Mouse (Mus musculus) heart, embryonic 11.5 days (tissue): ENCODE measurements around the gene Lama2. TPM values are rescaled to one million over a fixed set of nuclear protein-coding genes. Genes with fewer than 3 reads are reported as not detected.
A peak's percentile ranks its signal among the peaks of the same experiment; 100 is the strongest.

Experiments
- ATAC-seq: fragments of 200-750 bp; cut with Nextera tagmentation; replicated peaks from 2 replicates; pipeline ENCODE4 v1.8.0; 2017; ENCODE audit warnings: moderate library complexity; ENCODE audit not compliant: insufficient number of reproducible peaks, low FRiP score, low TSS enrichment
- H3K27ac ChIP-seq: fragments of 300-500 bp; sonication (generic); 2 replicates; pipeline ENCODE4 v1.5.1; 2014; ENCODE audit warnings: mild to moderate bottlenecking, low read depth, low read length
- H3K27me3 ChIP-seq: fragments of 300-500 bp; sonication (generic); 2 replicates; pipeline ENCODE4 v1.6.1; 2014; ENCODE audit warnings: mild to moderate bottlenecking, low read length, mixed read lengths; ENCODE audit not compliant: control insufficient read depth, insufficient read depth
- H3K36me3 ChIP-seq: fragments of 300-500 bp; sonication (generic); 2 replicates; pipeline ENCODE4 v1.6.1; 2014; ENCODE audit warnings: mild to moderate bottlenecking, low read length, moderate library complexity, mixed read lengths; ENCODE audit not compliant: control insufficient read depth, insufficient read depth
- H3K4me1 ChIP-seq: fragments of 300-500 bp; sonication (generic); 2 replicates; pipeline ENCODE4 v1.6.1; 2014; ENCODE audit warnings: low read length; ENCODE audit not compliant: control insufficient read depth, insufficient read depth
- H3K4me2 ChIP-seq: fragments of 300-500 bp; sonication (generic); 2 replicates; pipeline ENCODE4 v1.6.1; 2014; ENCODE audit warnings: mild to moderate bottlenecking, moderate library complexity
- H3K4me3 ChIP-seq: fragments of 300-500 bp; sonication (generic); 2 replicates; pipeline ENCODE4 v1.5.1; 2014; ENCODE audit warnings: low read depth, low read length
- H3K9ac ChIP-seq: fragments of 300-500 bp; sonication (generic); 2 replicates; pipeline ENCODE4 v1.6.1; 2014; ENCODE audit warnings: mild to moderate bottlenecking, low read depth, low read length, moderate library complexity
- H3K9me3 ChIP-seq: fragments of 300-500 bp; sonication (generic); replicated peaks from 2 replicates; pipeline ENCODE4 v1.6.1; 2016; ENCODE audit warnings: low read length; ENCODE audit not compliant: control insufficient read depth
- WGBS: fragments of 180-500 bp; shearing (Covaris S2); extraction: QIAGEN DNeasy Blood & Tissue Kit; methylation state at CpG from one replicate; pipeline ENCODE4 v1.1.7; 2014; ENCODE audit not compliant: insufficient replicate concordance; 5-methylcytosine and 5-hydroxymethylcytosine counted together
- polyA plus RNA-seq: library from polyadenylated mRNA; unstranded; fragments of >200 nt; fragmentation: Nextera tagmentation; extraction: Ambion mirVana; gene quantifications from 2 replicates; pipeline ENCODE4 v1.2.1, GENCODE M21; 2014

The Lama2 gene
- polyA plus RNA-seq, 1 experiment from 2014 or later = 17.0 TPM

DNA sequence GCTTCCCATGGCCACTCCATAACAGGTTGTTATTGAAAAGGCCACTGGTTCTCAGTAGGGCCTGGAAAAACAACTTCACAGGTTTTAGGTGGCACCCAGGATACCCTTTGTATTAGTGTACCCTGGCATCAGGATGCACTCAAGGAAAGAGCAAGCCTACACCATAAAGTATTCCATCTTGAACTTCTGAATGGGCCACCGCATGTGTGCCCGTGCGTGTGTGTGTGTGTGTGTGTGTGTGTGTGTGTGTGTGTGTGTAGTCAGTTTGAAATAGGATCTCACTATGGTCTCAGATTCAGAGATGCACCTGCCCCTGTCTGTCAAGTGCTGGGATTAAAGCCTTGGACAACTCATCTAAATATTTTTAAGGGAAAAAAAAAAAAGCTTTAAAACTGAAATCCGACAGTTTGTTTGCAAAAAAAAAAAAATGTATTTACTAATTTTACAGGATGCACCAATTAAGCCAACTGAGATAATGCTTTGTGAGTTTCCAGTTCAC is 2.0 kb downstream of the Lama2 start:
- peaks cover 11% of the 10 kb centered on the region; the same call in 1 of the 2 replicates for H3K4me1 ChIP-seq
- no peaks in the 10 kb centered on the region for H3K9me3 ChIP-seq
- H3K36me3 ChIP-seq = no peaks in the 10 kb centered on the region
- 78% methylated on average over 4 of the region's 4 CpGs for WGBS
- ATAC-seq = no peak
- H3K4me2 ChIP-seq = no peak overlapping the region
- H3K4me3 ChIP-seq = no peak overlapping the region
- no peaks in the 10 kb centered on the region for H3K27me3 ChIP-seq
- no peak overlapping the region for H3K9ac ChIP-seq
- H3K27ac ChIP-seq = no peak overlapping the region

DNA sequence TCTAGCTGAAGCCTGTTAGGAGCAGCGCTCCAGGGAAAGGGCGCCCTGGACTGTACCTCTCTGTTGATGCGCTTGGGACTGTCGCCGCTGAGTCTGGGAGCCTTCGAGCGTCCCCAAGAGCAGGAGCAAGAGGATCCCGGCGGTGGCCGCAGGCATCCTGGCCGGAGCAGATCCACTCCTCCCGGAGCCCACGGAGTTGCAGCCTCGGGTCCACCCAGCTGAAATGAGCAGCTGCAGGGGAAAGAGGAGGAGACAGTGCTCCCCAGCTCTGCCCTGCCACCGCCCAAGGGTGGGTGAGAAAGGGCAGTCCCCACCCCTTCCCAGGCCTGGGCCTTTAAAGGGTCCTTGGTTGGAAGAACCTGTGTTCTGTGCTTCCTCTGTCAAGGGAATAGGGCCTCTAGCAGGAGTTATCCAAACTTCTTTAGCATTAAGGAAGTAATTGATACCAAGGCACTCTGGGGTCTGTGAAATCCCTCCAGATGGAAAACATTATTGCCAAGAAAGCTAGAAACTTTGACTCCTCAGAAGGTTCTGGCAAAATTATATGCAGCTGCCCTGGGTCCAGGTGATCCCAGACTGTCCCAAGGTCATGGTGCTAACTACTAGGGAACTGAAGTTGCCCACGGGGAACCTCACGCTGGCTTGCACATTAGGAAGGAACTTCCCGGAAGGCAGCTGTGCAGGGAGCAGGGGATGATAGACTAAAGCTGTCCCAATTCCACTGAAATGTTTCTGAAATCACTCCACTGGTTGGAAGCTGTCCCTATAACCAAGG is 2.7 kb downstream of the Lama2 start:
- Histone ChIP-seq H3K36me3 (no peaks in the 10 kb centered on the region), H3K9ac (peak overlapping the region; percentile 76), H3K27me3 (no peaks in the 10 kb centered on the region), H3K4me2 (peak overlapping the region; percentile 71), H3K9me3 (no peaks in the 10 kb centered on the region), H3K4me1 (peaks cover 8% of the 10 kb centered on the region; the same call in 1 of the 2 replicates), H3K27ac (peak overlapping the region; percentile 59), H3K4me3 (peak overlapping the region; percentile 54)
- WGBS = 10% methylated on average over 18 of the region's 18 CpGs
- ATAC-seq = peak; percentile 63; the same call in 1 of the 2 replicates

DNA sequence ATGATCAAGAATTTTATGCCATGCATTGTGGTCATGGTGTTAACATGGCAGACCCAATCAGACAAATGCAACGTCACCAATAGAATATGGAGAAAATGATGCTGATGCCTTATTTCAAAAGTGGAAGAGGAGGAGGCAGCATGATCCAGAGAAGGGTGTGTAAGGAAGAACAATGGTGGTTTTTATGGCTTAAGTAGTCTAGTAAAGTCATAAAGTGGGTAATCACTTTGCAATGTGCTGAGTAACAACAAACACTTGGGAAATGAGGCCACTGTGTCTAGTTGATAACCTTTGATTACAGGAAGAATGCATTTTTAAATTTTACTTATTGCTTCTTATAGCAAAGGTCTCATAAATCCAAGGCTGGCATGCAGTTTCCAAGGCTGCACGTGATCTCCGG is 23.9 kb downstream of the Lama2 start:
- Histone ChIP-seq H3K9me3 (no peaks in the 10 kb centered on the region), H3K4me1 (no peaks in the 10 kb centered on the region), H3K9ac (no peak overlapping the region), H3K27ac (no peak overlapping the region), H3K4me2 (no peak overlapping the region), H3K4me3 (no peak overlapping the region), H3K27me3 (no peaks in the 10 kb centered on the region), H3K36me3 (no peaks in the 10 kb centered on the region)
- ATAC-seq = no peak
- WGBS = 90% methylated on average over 3 of the region's 3 CpGs

DNA sequence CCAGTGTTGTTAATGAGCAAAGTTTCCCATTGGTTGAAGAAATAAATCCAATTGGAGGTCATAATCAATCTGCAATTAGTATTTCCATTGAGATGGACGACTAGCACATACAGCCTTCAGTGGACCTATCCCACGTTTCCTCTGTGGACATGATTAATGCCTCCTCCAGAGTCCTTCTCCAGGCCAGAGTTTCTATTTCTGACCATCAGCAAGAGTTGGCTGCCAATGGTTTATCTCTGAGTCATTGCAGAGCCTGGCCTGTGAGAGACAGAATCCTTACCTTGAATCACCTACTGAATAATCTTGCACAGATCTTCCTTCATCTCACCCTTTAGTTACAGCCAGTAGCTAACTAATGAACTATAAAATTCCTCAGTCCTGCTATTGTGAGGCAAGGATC is 86.3 kb downstream of the Lama2 start:
- no peaks in the 10 kb centered on the region for H3K9me3 ChIP-seq
- ATAC-seq = no peak
- H3K9ac ChIP-seq = no peak overlapping the region
- no peak overlapping the region for H3K27ac ChIP-seq
- no peaks in the 10 kb centered on the region for H3K4me1 ChIP-seq
- H3K36me3 ChIP-seq = no peaks in the 10 kb centered on the region
- no peak overlapping the region for H3K4me3 ChIP-seq
- 45% methylated on average over 2 of the region's 2 CpGs for WGBS
- H3K27me3 ChIP-seq = no peaks in the 10 kb centered on the region
- no peak overlapping the region for H3K4me2 ChIP-seq

DNA sequence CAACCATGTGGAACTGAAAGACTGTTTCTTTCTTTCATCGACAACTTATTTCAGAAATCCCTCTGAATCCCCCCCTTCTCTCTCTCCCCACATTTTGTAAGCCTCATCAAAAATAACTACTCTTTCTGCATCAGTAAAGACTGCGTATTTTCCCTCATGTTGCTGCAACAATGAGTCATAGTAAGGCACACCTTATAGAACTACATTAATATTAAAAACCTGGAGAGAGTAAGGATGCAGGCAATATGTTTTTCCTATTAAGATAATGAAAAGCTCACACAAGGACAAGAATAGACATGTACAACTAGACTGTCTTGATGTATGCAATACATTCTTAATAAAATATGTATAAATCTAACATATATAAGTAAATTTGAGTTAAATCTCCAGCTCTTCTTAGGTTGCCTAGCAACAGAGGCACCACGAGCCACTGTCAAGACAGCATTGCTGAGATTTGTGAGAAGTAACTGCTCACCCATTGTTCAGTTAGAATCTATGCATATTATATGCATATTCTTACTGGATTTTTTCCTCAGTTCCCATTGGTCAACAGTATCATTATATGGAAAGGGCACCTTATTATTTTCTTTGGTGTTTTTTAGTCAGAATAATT is 110.6 kb downstream of the Lama2 start:
- no peaks in the 10 kb centered on the region for H3K9me3 ChIP-seq
- no peaks in the 10 kb centered on the region for H3K4me1 ChIP-seq
- 73% methylated on average over 3 of the region's 3 CpGs for WGBS
- ATAC-seq = no peak
- H3K36me3 ChIP-seq = no peaks in the 10 kb centered on the region
- H3K4me2 ChIP-seq = no peak overlapping the region
- H3K27ac ChIP-seq = no peak overlapping the region
- no peak overlapping the region for H3K4me3 ChIP-seq
- H3K9ac ChIP-seq = no peak overlapping the region
- H3K27me3 ChIP-seq = no peaks in the 10 kb centered on the region

- 81% methylated on average over 3 of the region's 3 CpGs for WGBS
- H3K27ac ChIP-seq = no peak overlapping the region
- no peak for ATAC-seq
These were observed 118.7 kb downstream of the Lama2 start for GRCm38 (mm10) chr10:27500863-27501262.

DNA sequence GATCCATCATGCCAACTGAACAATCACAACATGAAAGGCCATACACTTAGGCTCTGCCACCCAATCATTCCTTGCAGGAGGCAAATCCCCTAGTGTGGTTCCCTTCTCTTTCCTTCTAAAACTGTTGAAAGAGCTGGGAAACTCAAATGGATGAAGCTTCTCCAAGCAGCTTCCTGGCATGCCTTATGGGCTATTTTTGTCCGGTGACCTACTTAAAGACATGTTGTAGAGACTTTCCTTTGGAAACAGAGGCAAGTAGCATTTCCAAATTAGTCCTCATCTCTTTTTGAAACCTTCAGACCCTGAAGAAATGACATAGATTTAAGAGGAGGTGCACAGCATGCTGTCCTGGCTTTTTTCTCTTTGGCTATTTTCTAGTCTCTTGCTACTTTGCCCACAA is 131.1 kb downstream of the Lama2 start:
- no peak overlapping the region for H3K27ac ChIP-seq
- no peak overlapping the region for H3K4me2 ChIP-seq
- ATAC-seq = no peak
- no peak overlapping the region for H3K4me3 ChIP-seq
- no peaks in the 10 kb centered on the region for H3K27me3 ChIP-seq
- no peak overlapping the region for H3K9ac ChIP-seq
- 69% methylated on average over 1 of the region's 1 CpGs for WGBS
- H3K36me3 ChIP-seq = no peaks in the 10 kb centered on the region
- no peaks in the 10 kb centered on the region for H3K4me1 ChIP-seq
- no peaks in the 10 kb centered on the region for H3K9me3 ChIP-seq

More at GRCm38 (mm10) chr10:27500863-27501262, 118.7 kb downstream of the Lama2 start:
- no peak overlapping the region for H3K4me3 ChIP-seq
- no peaks in the 10 kb centered on the region for H3K4me1 ChIP-seq
- H3K9me3 ChIP-seq = no peaks in the 10 kb centered on the region
- H3K4me2 ChIP-seq = no peak overlapping the region
- no peaks in the 10 kb centered on the region for H3K27me3 ChIP-seq
- H3K36me3 ChIP-seq = no peaks in the 10 kb centered on the region
- no peak overlapping the region for H3K9ac ChIP-seq

GRCm38 (mm10) chr10:27484041-27484440 is 135.5 kb downstream of the Lama2 start:
- Histone ChIP-seq H3K9me3 (no peaks in the 10 kb centered on the region), H3K4me1 (no peaks in the 10 kb centered on the region), H3K4me2 (no peak overlapping the region), H3K27ac (no peak overlapping the region), H3K9ac (no peak overlapping the region), H3K4me3 (no peak overlapping the region), H3K27me3 (no peaks in the 10 kb centered on the region), H3K36me3 (no peaks in the 10 kb centered on the region)
- 83% methylated on average over 1 of the region's 1 CpGs for WGBS
- ATAC-seq = no peak
